Mouse (Mus musculus) left cerebral cortex, postnatal 4 days (tissue): ENCODE results near the gene Rbm4b. TPM values are rescaled to one million over a fixed set of nuclear protein-coding genes. Genes with fewer than 3 reads are reported as not detected.
A peak's percentile ranks its signal among the peaks of the same experiment; 100 is the strongest.

Source experiments
- DNase-seq: peaks from one replicate; pipeline ENCODE4 v3.0.0-alpha.2; 2022
- intact Hi-C: fragments of 180-260 bp; cut with DNase I; formaldehyde crosslinking; loops from one replicate; pipeline ENCODE4 v1.15.1; 2025
- total RNA-seq, 2 experiments: library from RNA; stranded (reverse); gene quantifications; 2 replicates each; pipeline ENCODE4 v1.2.3; 2021

Gene Rbm4b
- 10 to 100 TPM; 32.5 to 35.2 TPM for total RNA-seq

GRCm38 (mm10) chr19:4756193-4756911 lies at the start of gene Rbm4b:
Gene Rbm4b (plus strand): TSS chr19:4756497.
- intact Hi-C loops, result loop anchor here (5.0 kb wide), 1 partner anchor 151 kb away; the partner anchor contains the start of gene Bbs1
- DNase-seq, result peak; percentile 100

- intact Hi-C loops, result no loop called here
These were observed 47.5 kb upstream of the Rbm4b start for GRCm38 (mm10) chr19:4708765-4709164.

GRCm38 (mm10) chr19:4711098-4711600 lies 45.1 kb upstream of the Rbm4b start, which contains the start of gene Sptbn2:
Gene Sptbn2 (plus strand): TSS chr19:4711167.
- intact Hi-C loops, result loop anchor here (5.0 kb wide), 1 partner anchor 64 kb away; no protein-coding TSS in a partner anchor
- DNase-seq, result no peak

More at GRCm38 (mm10) chr19:4708765-4709164, 47.5 kb upstream of the Rbm4b start:
- DNase-seq, result no peak

- intact Hi-C loops, result loop anchor here (5.0 kb wide), 1 partner anchor 64 kb away; no protein-coding TSS in a partner anchor
- DNase-seq, result peak; percentile 75
These were observed 44.6 kb upstream of the Rbm4b start for GRCm38 (mm10) chr19:4711601-4712155.

GRCm38 (mm10) chr19:4712156-4712780 lies 44.0 kb upstream of the Rbm4b start:
- DNase-seq, result peak; percentile 39
- intact Hi-C loops, result loop anchor here (5.0 kb wide), 1 partner anchor 65 kb away; no protein-coding TSS in a partner anchor

GRCm38 (mm10) chr19:4712781-4713526 lies 43.3 kb upstream of the Rbm4b start:
- DNase-seq, result no peak
- intact Hi-C loops, result loop anchor here (5.0 kb wide), 1 partner anchor 66 kb away; no protein-coding TSS in a partner anchor

GRCm38 (mm10) chr19:4713886-4714285 lies 42.4 kb upstream of the Rbm4b start:
- DNase-seq, result no peak

GRCm38 (mm10) chr19:4716756-4717155 lies 39.5 kb upstream of the Rbm4b start:
- DNase-seq, result no peak
- intact Hi-C loops, result no loop called here

More at GRCm38 (mm10) chr19:4713886-4714285, 42.4 kb upstream of the Rbm4b start:
- intact Hi-C loops, result loop anchor here (5.0 kb wide), 1 partner anchor 67 kb away; no protein-coding TSS in a partner anchor

GRCm38 (mm10) chr19:4717281-4717680 lies 39.0 kb upstream of the Rbm4b start:
- intact Hi-C loops, result no loop called here
- DNase-seq, result no peak

GRCm38 (mm10) chr19:4718716-4719115 lies 37.6 kb upstream of the Rbm4b start:
- DNase-seq, result no peak
- intact Hi-C loops, result no loop called here

- intact Hi-C loops, result no loop called here
- no peak for DNase-seq
These were observed 36.9 kb upstream of the Rbm4b start for GRCm38 (mm10) chr19:4719351-4719764.

GRCm38 (mm10) chr19:4720112-4720511 lies 36.2 kb upstream of the Rbm4b start:
- intact Hi-C loops, result loop anchor here (5.0 kb wide), 1 partner anchor 93 kb away; the partner anchor contains the start of gene Rce1
- no peak for DNase-seq

GRCm38 (mm10) chr19:4720671-4721244 lies 35.5 kb upstream of the Rbm4b start:
- no peak for DNase-seq
- intact Hi-C loops, result loop anchor here (5.0 kb wide), 1 partner anchor 93 kb away; the partner anchor contains the start of gene Rce1

GRCm38 (mm10) chr19:4729186-4729585 lies 27.1 kb upstream of the Rbm4b start:
- intact Hi-C loops, result no loop called here
- no peak for DNase-seq

- no peak for DNase-seq
- intact Hi-C loops, result no loop called here
These were observed 23.2 kb upstream of the Rbm4b start for GRCm38 (mm10) chr19:4733052-4733451.

GRCm38 (mm10) chr19:4737866-4738265 lies 18.4 kb upstream of the Rbm4b start:
- intact Hi-C loops, result no loop called here
- DNase-seq, result no peak

- no peak for DNase-seq
- intact Hi-C loops, result no loop called here
These were observed 17.2 kb upstream of the Rbm4b start for GRCm38 (mm10) chr19:4739053-4739452.

GRCm38 (mm10) chr19:4739762-4740161 lies 16.5 kb upstream of the Rbm4b start:
- intact Hi-C loops, result loop anchor here (5.0 kb wide), 2 partner anchors 112 to 242 kb away; partner anchors contain the start of genes 2010003K11Rik and Rce1
- DNase-seq, result no peak

GRCm38 (mm10) chr19:4741482-4741881 lies 14.8 kb upstream of the Rbm4b start:
- intact Hi-C loops, result loop anchor here (5.0 kb wide), 2 partner anchors 114 to 244 kb away; partner anchors contain the start of genes 2010003K11Rik and Rce1
- no peak for DNase-seq

- intact Hi-C loops, result loop anchor here (5.0 kb wide), 2 partner anchors 115 to 245 kb away; partner anchors contain the start of genes 2010003K11Rik and Rce1
These were observed 14.1 kb upstream of the Rbm4b start for GRCm38 (mm10) chr19:4742229-4742628.

More at GRCm38 (mm10) chr19:4742229-4742628, 14.1 kb upstream of the Rbm4b start:
- no peak for DNase-seq
